Mouse (Mus musculus): ENCODE data around the gene Olfr834.

Olfr834 gene

GRCm38 (mm10) chr9:18987690-18988089, at the start of gene Olfr834:
Gene Olfr834, plus strand, starts transcription at chr9:18987990.
- in situ Hi-C loops (cut with MboI, MseI), result no loop called here

DNA sequence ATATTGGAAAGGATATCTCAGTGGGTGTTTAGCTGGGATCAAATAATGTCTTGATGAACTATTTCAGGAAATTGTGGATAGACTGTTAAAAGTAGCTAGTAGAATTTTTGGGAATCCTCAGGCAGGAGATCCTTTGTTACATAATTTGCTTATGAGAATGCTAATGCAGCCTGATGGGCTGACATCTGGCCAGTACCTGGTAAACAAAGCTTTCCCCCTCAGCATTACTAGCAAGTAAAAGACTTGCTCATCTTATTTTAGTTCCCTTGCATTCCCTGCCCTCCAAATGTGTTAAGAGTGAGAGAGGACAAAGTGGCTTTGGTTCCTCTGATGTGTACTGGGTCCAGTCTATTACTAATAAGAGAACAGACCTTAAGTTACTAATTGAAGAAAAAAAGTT, 25.8 kb upstream of the Olfr834 start:
- in situ Hi-C loops (cut with MboI, MseI), result no loop called here

DNA sequence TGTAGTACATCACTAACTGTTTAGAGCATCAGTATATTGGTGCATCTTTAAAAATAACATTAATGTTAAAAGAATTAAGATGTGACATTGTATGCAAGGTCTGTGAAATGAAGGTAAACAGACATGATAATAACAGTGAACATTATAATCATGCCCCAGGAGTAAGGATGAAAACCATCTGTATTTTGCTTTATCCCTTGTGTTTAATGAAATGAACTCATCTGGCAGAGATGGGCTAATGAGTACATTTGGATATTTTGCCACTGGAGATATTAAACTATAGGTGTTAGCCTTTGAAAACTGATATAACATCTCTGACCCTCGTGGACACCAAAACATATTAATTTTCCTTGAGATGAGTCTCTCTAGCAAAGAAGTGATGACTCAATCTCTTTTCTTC, 44.6 kb downstream of the Olfr834 start, which contains the start of gene Olfr835:
Olfr835 (plus strand) TSS at position 301 of the 400 bp plus-strand sequence.
- in situ Hi-C loops (cut with MboI, MseI), result no loop called here
